Mouse (Mus musculus) cerebellum, adult 2 months (tissue): ENCODE data around the gene Zfhx3.

Experiments used
- CTCF ChIP-seq: fragments of 200-500 bp; IDR thresholded peaks from 2 replicates; pipeline ENCODE4 v1.5.1; 2011; ENCODE audit warnings: low read depth, mild to moderate bottlenecking, control low read depth, low read length, moderate library complexity, borderline replicate concordance; ENCODE audit not compliant: insufficient read depth
- POLR2A ChIP-seq: fragments of 200-500 bp; IDR thresholded peaks from 2 replicates; pipeline ENCODE4 v1.6.1; 2011; ENCODE audit warnings: low read length, control low read depth, borderline replicate concordance; ENCODE audit not compliant: insufficient read depth

GRCm38 (mm10) chr8:108215026-108215425, 272.6 kb downstream of the Zfhx3 start:
- TF ChIP-seq CTCF (no peak), POLR2A (no peak)
